Mouse (Mus musculus) intestine, embryonic 14.5 days (tissue): ENCODE measurements at regions not wholly inside any gene's neighbourhood (a gene's known extent, or its start where the extent isn't known, plus 50 kb on each side); places are given as distances from the start of the nearest gene placed in this dataset.

Experiments
- ATAC-seq: fragments of 200-750 bp; cut with Nextera tagmentation; replicated peaks from 2 replicates; pipeline ENCODE4 v1.8.0; 2017; ENCODE audit warnings: low read depth, moderate number of reproducible peaks, moderate TSS enrichment, moderate library complexity; ENCODE audit not compliant: low FRiP score, low TSS enrichment
- DNase-seq: peaks from one replicate; pipeline ENCODE4 v3.0.0-alpha.2; 2018; ENCODE audit warnings: low spot score
- H3K27ac ChIP-seq: fragments of 300-500 bp; sonication (generic); 2 replicates; pipeline ENCODE4 v1.5.1; 2014; ENCODE audit warnings: low read depth, mild to moderate bottlenecking, control low read depth
- H3K27me3 ChIP-seq: fragments of 300-500 bp; sonication (generic); replicated peaks from 2 replicates; pipeline ENCODE4 v1.6.1; 2014; ENCODE audit warnings: low read length, control low read depth; ENCODE audit not compliant: control insufficient read depth, insufficient read depth
- H3K36me3 ChIP-seq: fragments of 300-500 bp; sonication (generic); 2 replicates; pipeline ENCODE4 v1.6.1; 2014; ENCODE audit warnings: low read length, control low read depth; ENCODE audit not compliant: control insufficient read depth, insufficient read depth
- H3K4me1 ChIP-seq: fragments of 300-500 bp; sonication (generic); replicated peaks from 2 replicates; pipeline ENCODE4 v1.6.1; 2014; ENCODE audit warnings: low read length, control low read depth, mixed read lengths; ENCODE audit not compliant: control insufficient read depth, insufficient read depth
- H3K4me2 ChIP-seq: fragments of 300-500 bp; sonication (generic); 2 replicates; pipeline ENCODE4 v1.6.1; 2014; ENCODE audit warnings: low read length
- H3K4me3 ChIP-seq: fragments of 300-500 bp; sonication (generic); 2 replicates; pipeline ENCODE4 v1.5.1; 2014; ENCODE audit warnings: low read depth, low read length, control low read depth, mixed read lengths
- H3K9ac ChIP-seq: fragments of 300-500 bp; sonication (generic); 2 replicates; pipeline ENCODE4 v1.6.1; 2014; ENCODE audit warnings: mild to moderate bottlenecking, low read length
- H3K9me3 ChIP-seq: fragments of 300-500 bp; sonication (generic); 2 replicates; pipeline ENCODE4 v1.6.1; 2016; ENCODE audit warnings: low read length, control low read depth; ENCODE audit not compliant: control insufficient read depth
- WGBS: fragments of 180-500 bp; shearing (Covaris S2); extraction: QIAGEN DNeasy Blood & Tissue Kit; methylation state at CpG from one replicate; pipeline ENCODE4 v1.1.7; 2014; 5-methylcytosine and 5-hydroxymethylcytosine counted together

DNA sequence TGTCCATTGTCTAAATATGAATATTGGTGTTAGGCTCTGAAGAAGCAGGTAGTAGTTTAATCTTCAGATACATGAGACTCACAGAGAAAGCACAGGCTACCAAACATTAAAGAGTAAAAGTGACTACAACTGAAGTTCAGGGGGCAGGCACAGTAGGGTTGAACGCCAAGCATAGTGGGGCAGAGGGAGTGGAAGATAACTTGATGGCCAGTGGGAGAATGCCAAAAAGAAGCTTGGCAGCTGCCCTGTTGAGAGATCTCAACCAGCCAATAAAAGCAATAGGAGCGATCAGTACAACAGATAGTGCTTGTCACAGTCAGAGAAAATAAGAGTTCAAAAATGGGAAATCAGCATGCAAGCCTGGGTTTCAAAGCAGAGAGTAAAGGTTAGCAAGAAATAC, 125.4 kb upstream of the Cblb start:
- Histone ChIP-seq H3K27me3 (no peaks in the 10 kb centered on the region), H3K4me3 (no peak overlapping the region), H3K4me1 (no peaks in the 10 kb centered on the region), H3K27ac (no peak overlapping the region), H3K9ac (no peak overlapping the region), H3K36me3 (no peaks in the 10 kb centered on the region), H3K4me2 (no peak overlapping the region), H3K9me3 (no peaks in the 10 kb centered on the region)
- 92% methylated on average over 2 of the region's 2 CpGs for WGBS
- DNase-seq, result no peak
- ATAC-seq, result no peak

GRCm38 (mm10) chr16:51906686-51907085, 124.3 kb upstream of the Cblb start:
- no peak for DNase-seq
- no peak overlapping the region for H3K4me3 ChIP-seq
- no peak overlapping the region for H3K4me2 ChIP-seq
- H3K9me3 ChIP-seq, result no peaks in the 10 kb centered on the region
- no peaks in the 10 kb centered on the region for H3K4me1 ChIP-seq
- no peak overlapping the region for H3K27ac ChIP-seq
- ATAC-seq, result no peak
- H3K36me3 ChIP-seq, result no peaks in the 10 kb centered on the region
- H3K27me3 ChIP-seq, result no peaks in the 10 kb centered on the region
- no peak overlapping the region for H3K9ac ChIP-seq
- WGBS, result 77% methylated on average over 4 of the region's 4 CpGs

GRCm38 (mm10) chr16:51910046-51910445, 121.0 kb upstream of the Cblb start:
- WGBS, result 94% methylated on average over 3 of the region's 3 CpGs
- no peak for DNase-seq
- ATAC-seq, result no peak
- H3K9ac ChIP-seq, result no peak overlapping the region
- no peak overlapping the region for H3K4me2 ChIP-seq
- H3K36me3 ChIP-seq, result no peaks in the 10 kb centered on the region
- no peak overlapping the region for H3K27ac ChIP-seq
- H3K27me3 ChIP-seq, result no peaks in the 10 kb centered on the region
- no peak overlapping the region for H3K4me3 ChIP-seq
- H3K9me3 ChIP-seq, result peaks cover 4% of the 10 kb centered on the region
- no peaks in the 10 kb centered on the region for H3K4me1 ChIP-seq

GRCm38 (mm10) chr16:51911109-51911765, 119.8 kb upstream of the Cblb start:
- ATAC-seq, result no peak

GRCm38 (mm10) chr16:51915034-51915928, 115.7 kb upstream of the Cblb start:
- ATAC-seq (no peak), DNase-seq (no peak)
- Histone ChIP-seq H3K4me1 (no peaks in the 10 kb centered on the region; the same call in 1 of the 2 replicates), H3K4me2 (no peak overlapping the region), H3K27ac (no peak overlapping the region), H3K36me3 (no peaks in the 10 kb centered on the region), H3K4me3 (no peak overlapping the region), H3K9ac (no peak overlapping the region), H3K27me3 (no peaks in the 10 kb centered on the region), H3K9me3 (peaks cover 4% of the 10 kb centered on the region)
- WGBS, result 69% methylated on average over 17 of the region's 17 CpGs

More at GRCm38 (mm10) chr16:51911109-51911765, 119.8 kb upstream of the Cblb start:
- 61% methylated on average over 6 of the region's 6 CpGs for WGBS
- no peak overlapping the region for H3K4me3 ChIP-seq
- H3K36me3 ChIP-seq, result no peaks in the 10 kb centered on the region
- H3K4me2 ChIP-seq, result no peak overlapping the region
- peaks cover 4% of the 10 kb centered on the region for H3K9me3 ChIP-seq
- H3K9ac ChIP-seq, result no peak overlapping the region
- H3K27me3 ChIP-seq, result no peaks in the 10 kb centered on the region
- no peaks in the 10 kb centered on the region; the same call in 1 of the 2 replicates for H3K4me1 ChIP-seq
- H3K27ac ChIP-seq, result no peak overlapping the region
- DNase-seq, result no peak

DNA sequence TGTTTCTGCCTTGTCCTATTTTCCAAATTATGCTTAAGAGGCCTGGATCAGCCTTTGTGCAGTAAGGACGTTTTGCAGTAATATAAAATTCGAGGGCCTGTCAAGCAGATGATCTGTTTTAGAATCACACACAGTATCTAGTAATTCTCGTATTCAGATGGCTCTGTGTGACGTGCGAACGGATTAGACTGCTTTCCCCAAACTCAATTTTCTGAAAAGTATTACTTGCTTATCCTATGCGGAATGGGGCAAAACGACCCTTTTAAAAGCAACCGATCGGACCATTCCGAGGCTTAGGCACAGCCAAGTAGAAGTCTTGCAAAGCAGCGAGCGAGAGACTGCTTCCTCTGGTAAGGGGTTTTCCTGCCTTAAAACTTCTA, 115.1 kb upstream of the Cblb start:
- no peak overlapping the region for H3K9ac ChIP-seq
- no peak overlapping the region for H3K27ac ChIP-seq
- H3K27me3 ChIP-seq, result no peaks in the 10 kb centered on the region
- no peak for DNase-seq
- no peak for ATAC-seq
- no peaks in the 10 kb centered on the region; the same call in 1 of the 2 replicates for H3K4me1 ChIP-seq
- no peak overlapping the region for H3K4me3 ChIP-seq
- H3K4me2 ChIP-seq, result no peak overlapping the region
- H3K9me3 ChIP-seq, result peaks cover 4% of the 10 kb centered on the region
- WGBS, result 82% methylated on average over 13 of the region's 13 CpGs
- H3K36me3 ChIP-seq, result no peaks in the 10 kb centered on the region

- no peak overlapping the region for H3K4me3 ChIP-seq
- H3K9ac ChIP-seq, result no peak overlapping the region
- H3K27me3 ChIP-seq, result no peaks in the 10 kb centered on the region
- whole genome bisulfite sequencing, result 59% methylated on average over 5 of the region's 5 CpGs
- H3K4me2 ChIP-seq, result no peak overlapping the region
- no peaks in the 10 kb centered on the region; the same call in 1 of the 2 replicates for H3K4me1 ChIP-seq
- DNase-seq (no peak), ATAC-seq (no peak)
- H3K9me3 ChIP-seq, result peaks cover 4% of the 10 kb centered on the region
- H3K27ac ChIP-seq, result no peak overlapping the region
- no peaks in the 10 kb centered on the region for H3K36me3 ChIP-seq
Measured at GRCm38 (mm10) chr16:51916337-51916736, 114.7 kb upstream of the Cblb start.

DNA sequence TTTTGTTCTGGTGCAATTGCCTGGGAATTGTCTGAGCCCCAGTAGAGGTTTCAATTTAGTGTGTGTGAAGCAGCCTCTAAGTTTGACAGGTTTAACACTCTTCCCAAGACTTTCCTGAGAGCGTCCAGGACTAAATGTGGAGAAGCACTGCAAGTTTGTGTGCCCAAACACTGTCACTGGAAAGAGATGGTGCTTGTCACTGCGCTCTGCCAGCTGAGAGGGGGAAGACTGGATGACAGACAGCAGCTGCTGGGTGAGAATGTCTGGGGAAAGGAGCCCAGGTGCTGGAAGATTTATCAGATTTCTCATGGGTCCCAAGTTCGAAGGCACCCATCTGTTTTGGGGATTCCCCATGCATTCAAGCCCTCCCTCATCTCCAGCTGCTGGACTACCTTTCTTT, 114.2 kb upstream of the Cblb start:
- Histone ChIP-seq H3K27ac (no peak overlapping the region), H3K4me1 (no peaks in the 10 kb centered on the region; the same call in 1 of the 2 replicates), H3K4me3 (no peak overlapping the region), H3K27me3 (no peaks in the 10 kb centered on the region), H3K4me2 (no peak overlapping the region), H3K36me3 (no peaks in the 10 kb centered on the region), H3K9ac (no peak overlapping the region), H3K9me3 (peaks cover 4% of the 10 kb centered on the region)
- whole genome bisulfite sequencing, result 46% methylated on average over 3 of the region's 3 CpGs
- no peak for DNase-seq
- no peak for ATAC-seq
